Mouse (Mus musculus) neural tube, embryonic 10.5 days (tissue): ENCODE results near the gene Dnah3.

Experiments used
- DNase-seq: peaks from one replicate; pipeline ENCODE4 v3.0.0-alpha.2; 2017; ENCODE audit warnings: low spot score; ENCODE audit errors: extremely low spot score

Dnah3 gene

DNA sequence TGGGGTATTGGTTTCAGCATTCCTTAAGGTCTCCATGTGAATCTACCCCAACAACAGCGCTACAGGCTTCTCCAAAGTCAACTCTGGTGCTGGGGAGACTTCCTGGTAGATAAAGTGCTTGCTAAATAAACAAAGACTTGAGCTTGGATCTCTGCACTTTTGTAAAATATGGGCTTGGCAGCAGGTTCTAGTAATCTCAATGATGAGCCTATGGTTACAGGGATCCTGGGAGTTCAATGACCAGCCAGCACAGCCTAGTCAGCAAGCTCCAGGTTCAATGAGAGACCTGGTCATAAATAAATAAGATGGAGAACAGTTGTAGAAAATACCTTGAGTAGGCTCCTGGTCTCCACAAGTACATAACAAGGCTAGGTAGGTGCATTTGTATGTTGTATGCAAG, 141.0 kb downstream of the Dnah3 start:
- no peak for DNase-seq

DNA sequence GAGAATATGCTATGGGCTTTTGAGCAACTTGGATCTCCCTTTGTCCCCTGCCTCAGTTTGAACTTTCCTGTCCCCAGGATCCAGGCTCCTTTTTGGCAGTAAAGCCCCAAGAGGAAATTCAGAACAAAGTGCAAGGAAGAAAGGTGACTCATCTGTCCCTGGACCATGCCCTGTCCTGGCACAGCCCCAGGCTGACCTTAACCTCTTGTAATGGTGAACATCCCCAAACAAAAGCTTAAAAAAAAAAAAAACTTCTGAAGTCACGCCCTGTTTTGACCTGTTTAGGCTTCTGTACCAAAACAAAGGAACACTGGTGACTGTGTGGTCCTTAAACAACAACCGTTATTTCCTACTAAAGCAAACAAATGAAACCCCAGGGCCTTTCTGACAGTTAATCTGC, 153.5 kb downstream of the Dnah3 start:
- no peak for DNase-seq

DNA sequence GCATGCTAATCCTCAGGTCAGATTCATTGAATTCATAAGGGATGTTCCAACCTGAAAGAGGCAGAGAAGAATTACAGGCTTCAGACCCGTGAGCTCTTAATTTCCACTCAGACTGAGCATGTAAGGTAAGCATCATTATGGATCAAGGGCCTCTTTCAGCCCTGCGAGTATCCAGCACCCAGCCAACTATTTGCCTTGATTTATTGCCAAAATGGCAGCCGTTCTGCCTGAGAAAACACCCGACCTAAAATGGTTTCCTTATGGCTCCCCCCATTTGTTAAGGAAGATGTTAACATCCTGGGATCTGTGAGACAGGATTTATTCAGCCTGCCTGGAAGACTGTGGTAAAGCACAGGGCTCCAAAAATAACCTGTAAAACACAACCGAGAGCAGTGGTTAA, 158.0 kb downstream of the Dnah3 start:
- DNase-seq = no peak

DNA sequence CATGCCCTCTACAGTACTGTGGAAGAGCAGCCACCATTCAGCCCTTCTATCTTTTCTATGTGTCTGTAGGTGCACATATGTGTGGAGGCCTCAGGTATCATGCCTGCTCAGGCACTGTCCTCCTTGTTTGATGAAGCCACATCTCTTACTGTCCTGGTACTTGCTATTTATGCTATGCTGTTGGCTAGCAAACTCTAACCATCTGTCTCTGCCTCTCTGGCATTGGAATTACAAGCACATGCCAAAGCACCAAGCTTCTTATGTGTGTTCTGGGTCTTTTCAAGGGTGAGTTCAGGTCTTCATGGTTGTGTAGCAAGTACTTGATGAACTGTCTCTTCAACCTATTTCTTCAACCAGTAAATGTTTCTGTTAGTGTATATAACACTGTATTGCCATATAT, 158.8 kb downstream of the Dnah3 start:
- no peak for DNase-seq

DNA sequence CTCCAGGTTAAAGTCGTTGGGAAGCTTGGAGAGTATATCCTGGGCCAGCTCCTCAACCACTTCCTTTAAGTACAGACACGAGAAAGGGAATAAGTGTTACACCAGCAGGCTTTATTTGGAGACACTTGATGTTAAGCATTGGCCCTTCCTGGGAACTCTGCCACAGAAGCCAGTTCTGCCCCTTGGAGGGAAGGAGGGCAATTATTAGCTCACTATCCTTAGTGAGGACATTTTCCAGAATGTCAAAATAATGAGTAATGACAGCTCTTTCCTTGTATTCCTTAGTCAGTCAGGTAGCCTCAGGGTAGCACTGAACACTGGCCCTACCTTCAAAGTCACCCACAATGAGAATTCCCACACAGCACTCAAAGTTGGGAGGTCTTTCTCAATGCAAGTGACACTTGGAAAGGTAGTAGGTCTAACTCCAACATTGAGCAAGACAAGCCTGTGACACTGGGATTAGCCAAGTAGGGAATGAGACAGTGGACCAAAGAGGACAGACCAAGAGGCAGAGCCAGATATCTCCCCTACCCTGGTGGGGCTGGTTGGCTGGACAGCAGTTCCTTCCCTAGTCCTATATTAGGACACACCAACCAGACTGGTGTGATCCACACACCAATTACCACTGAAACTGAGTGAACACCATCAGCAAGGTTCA, 166.2 kb downstream of the Dnah3 start:
- DNase-seq = no peak

DNA sequence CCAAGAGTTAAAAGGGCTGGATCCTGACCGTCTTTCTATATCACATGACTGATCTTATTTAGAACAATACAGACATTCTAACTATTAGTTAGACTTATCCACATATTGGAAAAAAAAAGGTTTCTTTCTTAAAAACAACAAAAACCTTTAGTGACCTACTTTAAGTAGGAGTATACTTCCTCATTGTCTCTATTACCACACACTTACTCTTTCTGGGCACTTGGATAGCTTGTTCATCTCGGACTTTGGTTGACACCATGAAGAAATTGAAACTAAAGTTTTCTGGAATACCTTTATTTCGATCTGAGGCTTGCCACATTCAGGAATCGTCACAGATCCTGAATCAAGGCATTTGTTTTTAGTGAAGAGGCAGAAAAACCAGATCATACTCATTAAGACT, 174.0 kb downstream of the Dnah3 start:
- DNase-seq = no peak

DNA sequence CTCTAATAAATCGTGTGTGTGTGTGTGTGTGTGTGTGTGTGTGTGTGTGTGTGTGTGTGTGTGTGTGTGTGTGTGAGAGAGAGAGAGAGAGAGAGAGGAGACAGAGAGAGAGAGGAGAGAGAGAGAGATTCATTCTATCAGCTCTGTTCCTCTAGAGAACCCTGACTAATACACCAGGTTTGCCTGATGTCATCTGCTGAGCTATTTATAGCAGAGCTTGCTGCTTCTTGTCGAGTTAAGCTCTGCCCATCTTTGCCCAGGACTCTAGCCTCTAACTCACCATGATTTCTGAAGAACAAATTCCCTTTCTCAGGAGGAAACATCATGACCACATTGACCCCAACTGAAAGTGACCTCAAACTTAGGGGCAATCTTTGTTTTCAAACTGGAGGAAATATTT, 174.6 kb downstream of the Dnah3 start:
- no peak for DNase-seq

DNA sequence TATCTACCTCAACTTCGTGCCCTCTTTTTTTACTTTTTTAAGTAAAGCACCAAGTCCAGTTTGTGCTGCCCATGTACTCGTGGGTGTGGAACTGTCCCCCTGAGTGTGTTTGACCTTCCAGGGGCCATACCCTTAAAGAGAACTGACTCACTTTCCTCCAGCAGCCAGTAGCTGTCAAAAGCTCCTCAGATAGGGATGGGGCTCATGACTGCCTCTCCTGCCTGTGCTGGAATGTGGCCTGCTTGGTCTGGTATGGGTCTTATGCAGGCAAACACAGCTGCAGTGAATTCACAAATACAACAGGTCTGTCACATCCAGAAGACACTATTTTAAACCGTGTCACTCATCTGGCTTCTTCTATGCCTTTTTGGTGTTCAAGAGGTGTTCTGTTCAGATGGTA, 183.4 kb downstream of the Dnah3 start:
- no peak for DNase-seq

DNA sequence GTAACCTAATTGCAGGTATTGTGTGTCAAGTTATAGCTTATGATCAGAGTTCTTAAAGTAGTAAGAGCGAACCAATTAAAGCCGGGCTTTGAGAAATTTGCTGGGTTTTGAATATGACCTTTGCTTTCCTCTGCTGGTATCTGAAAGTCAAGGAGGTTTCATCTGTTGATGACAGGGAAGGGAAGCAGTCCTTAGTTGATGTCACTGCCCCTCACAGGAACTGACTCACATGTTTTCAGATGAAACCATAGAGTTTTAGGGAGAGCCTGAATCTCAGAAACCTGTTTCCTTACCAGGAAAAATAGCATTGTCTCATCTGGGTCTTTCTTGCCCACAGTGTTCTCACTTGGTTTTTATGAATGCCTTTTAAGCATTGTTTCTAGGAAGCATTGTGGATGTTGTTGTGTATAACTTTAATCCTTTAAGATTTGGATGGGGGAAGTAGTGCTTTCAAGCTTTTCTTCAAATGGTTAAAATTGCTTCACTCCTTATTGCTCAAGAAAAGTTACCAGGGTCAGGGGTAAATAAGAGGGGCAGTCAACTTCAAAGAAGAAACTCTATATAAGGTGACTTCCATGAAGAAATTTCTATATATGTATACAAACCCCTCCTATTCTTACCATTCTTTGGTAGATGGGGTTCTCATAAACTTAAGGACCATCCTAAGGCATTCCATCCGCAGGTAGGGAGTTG, 188.4 kb downstream of the Dnah3 start:
- no peak for DNase-seq

DNA sequence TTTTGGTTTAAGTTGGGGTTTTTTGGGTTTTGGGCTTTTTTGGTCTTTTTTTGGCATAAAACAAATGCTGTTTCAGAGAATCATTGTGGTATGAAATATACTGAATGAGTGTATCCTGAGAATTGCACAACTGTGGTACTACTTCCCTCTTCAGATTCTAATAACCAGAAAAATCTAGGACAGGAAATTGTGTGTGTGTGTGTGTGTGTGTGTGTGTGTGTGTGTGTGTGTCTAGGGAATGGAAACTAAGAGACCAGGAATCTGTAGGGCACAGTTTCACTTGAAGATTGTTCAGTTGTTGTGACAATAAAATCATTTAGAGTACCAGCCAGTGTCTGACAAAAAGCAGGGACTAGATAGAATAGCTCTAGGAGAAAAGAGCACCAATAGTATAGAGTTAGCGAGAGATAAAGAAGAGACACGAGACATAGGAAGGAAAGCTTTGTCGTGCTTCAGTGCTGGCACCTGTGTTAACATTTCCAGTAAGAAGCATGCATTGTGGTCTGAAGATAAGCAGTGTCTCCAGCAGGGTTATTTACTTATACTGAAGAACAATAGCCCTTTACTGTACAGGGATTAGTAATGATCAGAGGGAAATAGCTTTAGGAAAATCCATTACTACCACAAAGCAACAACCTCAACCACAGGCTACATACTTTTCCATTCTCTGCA, 195.6 kb downstream of the Dnah3 start:
- no peak for DNase-seq

DNA sequence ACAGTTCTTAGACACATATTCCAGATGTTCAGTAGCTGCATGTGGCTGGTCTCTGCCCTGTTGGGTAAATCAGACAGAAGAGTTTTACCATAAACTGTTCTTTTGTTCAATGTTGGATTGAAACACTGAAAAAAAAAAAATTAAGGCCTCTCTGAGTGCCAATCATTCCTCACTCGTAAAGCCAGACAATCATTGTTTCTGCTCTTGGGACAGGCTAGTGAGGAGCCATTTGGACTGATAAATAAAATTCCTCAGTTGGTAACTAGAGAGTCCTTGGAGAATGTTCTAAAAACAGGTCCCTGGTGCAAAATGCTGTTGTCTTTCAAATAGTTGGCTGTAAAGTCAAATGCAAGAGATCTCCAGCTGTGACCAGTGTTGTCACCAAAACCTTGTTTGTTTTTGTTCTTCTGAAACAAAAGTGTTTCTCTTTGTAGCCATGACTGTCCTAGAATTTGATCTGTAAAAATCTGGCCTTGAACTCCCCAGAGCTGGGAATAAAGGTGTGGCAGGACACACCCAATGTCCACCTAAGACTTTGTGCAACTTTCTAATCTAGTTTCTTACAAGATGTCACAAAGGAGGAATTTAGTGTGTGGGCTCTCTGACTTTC, 196.7 kb downstream of the Dnah3 start:
- no peak for DNase-seq

DNA sequence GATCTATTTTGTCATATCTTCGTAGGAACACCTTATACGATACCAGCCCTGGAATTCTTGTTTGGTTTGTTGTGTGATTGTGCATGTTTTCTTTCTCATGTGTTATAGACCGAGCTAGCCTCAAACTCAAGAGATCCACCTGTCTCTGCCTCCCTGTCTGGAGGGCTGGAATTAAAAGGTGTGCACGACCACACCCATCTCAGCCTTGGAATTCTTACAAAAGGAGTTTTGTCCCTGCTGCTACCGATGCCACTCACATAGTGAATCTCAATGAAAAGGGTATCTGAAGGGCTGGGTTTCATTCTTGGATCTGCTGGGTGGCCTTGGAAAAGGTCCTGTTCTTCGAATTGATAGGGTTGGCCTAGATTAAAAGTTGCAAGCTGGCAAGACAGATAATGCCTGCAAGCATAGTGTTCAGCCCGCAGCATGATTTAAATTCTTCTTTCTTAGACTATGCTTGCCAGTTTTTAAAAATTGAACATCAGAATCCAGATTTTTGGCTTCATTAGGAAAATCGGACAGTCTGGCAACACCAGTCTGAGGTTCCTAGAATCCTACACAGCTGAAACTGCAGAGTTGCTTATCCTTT, 197.5 kb downstream of the Dnah3 start:
- no peak for DNase-seq

DNA sequence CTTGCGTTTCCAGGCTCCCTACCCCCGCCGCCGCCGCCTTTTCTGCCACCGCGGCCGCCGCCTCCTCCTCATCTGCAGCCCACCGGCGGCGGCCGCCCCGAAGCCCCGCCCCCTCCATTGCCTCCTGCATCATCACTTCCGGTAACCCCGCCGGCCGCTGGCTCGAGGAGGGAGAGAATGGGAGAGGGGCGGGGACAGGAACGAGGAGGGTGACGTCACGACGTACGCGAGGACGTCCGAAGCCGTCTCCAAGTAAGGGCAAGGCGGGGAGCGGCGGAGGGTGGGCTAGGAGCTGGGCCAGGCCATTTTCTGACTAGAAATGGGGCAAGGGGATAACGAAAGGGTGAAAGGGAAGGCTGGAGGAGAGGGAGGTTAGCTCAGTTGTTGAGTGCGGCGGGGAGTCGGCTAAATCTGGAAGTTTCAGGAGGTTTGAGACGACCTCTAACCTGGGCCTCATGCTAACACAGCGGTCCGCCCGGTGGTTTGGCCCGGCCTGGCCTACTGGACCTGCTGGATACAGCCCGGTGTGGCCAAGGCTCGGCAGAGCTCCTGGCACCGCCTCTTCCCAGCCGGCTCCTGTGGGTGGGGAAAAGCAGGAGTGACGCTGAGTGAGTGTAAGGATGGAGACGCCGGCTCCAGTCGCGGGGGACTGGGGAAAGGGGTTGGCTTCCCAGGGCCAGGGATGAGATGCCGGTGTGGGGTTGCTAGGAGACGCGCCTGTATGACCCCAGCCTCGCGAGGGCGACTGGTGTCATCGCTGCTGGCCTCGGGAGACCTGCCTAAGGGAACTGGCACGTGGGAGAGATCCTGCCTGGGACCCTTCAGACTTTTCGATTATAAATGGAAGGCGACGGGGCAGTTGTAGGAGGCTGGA, 199.2 kb downstream of the Dnah3 start, which contains the start of the genes Lyrm1 and Dcun1d3:
Lyrm1 (plus strand) TSS at position 223 of the 874 bp plus-strand sequence.
Dcun1d3 (minus strand) TSS at position 660 of the 874 bp plus-strand sequence.
- peak; percentile 96 for DNase-seq

DNA sequence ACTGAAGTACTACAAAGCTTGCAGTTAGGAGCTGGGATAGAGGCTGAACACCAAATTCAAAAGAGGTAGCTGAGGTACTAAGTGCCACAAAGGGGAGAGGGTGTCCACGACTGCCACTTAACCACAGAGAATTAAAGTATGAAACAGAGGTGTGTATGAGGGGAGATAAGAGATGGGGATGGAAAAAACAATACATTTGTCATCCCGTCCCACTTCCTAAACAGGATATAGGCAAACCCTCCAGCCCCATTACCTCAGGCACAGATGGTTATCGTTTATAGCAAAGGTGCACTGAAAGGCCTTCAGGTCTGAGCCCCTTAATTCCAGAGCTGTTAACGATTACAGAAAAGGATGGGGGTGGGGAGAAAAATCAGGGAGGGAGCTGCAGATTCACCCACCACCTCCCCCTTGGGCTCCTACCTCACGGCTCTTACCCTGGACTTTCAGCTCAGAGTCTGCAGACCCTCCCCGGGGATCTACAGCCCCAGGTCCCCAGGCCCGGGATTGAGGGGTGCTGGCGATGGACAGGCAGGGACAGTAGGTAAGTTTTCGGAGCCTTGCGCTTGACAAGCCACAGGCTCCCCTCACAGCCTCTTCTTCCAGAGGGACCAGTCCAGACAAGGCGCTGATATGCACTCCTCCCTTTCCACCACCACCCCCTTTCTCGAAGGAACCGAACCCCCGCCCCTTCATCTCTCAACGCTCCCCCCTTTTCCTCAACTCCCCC, 200.1 kb downstream of the Dnah3 start:
- DNase-seq = no peak

DNA sequence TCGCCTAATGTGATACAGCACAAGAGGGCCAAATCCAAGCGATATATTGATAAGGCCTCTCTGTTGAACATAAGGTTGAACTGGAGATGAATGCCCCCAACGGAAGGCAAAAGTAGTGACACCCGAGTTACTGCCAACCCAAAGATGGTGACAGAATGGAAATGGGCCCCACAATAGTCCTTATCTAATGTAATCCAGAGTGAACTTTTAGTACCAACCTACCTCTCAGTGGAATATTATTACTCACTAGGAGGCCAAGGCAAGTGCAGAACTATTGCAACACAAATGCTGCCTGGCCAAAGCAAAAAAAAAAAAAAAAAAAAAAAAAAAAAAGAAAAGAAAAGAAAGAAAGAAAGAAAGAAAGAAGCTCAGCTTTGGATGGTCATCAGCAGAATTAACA, 202.3 kb downstream of the Dnah3 start:
- no peak for DNase-seq

DNA sequence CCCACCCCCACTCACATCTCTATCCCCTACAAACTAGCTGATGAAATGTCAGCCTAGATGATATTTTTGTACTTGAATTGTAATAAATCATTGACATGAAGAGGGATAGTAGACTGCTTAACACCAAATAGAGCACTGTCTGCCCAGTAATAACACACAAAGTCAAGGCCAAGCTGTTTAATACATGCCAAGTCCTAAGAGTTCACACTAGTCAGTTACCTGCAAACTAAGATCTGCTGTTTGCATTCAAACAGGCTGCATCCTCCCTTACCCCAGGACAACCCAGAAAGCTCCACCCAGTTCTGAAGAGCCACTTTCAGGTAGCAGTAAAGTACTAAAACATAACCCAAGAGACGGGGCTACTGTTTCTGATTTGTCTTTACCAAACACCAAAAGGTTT, 202.9 kb downstream of the Dnah3 start:
- DNase-seq = no peak

DNA sequence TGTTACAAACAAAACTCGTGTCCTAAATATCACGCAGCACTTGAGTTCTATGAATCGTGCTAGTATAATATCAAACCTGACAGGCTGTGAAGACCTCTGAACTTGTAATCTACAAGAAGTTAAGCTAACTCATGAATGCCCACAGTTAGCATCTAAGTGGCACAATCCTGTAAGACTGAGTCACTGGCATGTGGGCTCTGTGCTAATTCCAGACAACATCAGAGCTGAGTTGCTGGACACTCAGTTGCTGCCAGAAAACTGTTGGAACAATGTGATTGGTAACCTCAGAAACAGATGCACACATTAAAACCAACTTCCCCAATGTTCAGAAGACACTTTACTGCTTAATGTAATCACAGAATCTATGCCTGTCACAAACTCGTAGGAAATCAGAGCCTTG, 207.2 kb downstream of the Dnah3 start:
- DNase-seq = no peak

DNA sequence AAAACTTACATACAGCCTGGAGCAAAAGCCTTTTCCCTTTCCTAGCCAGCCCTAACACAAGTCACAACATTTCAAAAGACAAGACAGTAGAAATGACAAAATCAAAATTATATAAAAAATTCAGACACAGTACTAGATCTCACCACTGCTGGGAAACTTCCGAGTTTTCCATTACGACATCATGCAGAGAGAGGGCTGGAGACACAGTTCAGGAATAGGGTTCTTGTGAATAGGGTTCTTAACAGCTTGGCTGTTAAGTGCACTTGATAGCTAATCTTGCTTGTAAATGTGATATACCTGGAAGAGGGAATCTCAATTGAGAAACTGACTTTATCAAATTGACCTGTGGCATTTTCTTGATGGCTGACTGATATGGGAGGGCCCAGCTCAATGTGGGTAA, 213.9 kb downstream of the Dnah3 start:
- no peak for DNase-seq

DNA sequence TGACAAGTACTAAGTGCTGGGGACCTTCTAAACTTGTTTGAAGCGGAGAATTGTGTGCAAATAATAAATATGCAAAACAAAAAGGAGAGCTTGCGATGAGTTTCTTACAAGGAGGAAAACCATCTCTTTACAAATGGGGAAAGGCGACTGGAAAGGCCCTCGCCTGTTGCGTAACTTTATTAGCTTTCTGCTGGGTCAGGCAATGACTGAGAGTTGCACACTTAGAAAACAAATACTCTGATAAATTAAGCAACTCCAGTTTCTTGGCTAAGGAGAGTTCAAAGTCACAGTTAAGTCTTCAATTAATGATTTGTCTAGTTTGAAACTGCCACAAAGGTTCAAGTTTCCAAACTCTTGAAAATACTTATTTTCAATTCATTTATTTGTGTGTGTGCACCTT, 214.7 kb downstream of the Dnah3 start:
- DNase-seq = no peak

DNA sequence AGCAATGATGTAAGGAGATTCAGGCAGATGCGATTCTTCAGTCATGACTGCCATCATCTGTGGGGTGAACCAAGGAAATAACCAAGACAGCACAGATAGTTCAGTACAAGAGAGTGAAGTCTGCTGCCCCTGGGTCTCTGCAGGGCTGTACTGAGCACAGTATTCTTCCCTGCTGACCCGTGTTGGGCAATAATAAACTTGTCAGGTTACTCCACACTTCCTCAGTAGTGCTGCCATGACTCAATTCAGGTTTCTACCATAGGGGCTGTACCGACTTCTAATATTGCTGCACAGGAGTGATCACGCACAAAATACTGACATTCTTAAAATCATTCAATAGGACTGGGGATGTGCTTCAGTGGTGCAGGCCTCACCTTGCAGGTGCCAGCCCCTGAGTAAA, 215.9 kb downstream of the Dnah3 start:
- no peak for DNase-seq
